In the genomic region with DNA sequence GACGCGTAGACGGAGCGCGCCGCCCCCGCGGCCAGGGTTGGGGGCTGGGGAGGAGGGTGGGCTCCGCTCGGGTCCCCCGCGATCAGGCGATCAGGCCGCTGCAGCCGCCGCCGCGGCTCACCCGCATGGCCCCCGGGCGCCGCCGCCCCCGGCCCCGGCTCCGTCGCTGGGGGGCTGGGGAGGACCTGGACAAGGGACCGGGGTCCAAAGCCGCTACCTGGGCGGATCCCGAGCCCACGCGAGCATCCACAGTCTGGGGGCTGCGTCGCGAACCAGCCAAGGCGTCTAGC, we compare ENCODE assay signal across 8 mouse cellular contexts. TPM values are rescaled to one million over a fixed set of nuclear protein-coding genes. Genes with fewer than 3 reads are reported as not detected.
DNase-seq lines count a peak whose midpoint lies in the region; ATAC-seq and TF ChIP-seq lines count a peak whose summit lies in the region.

No protein-coding gene starts in this region.

- peak overlapping the region; percentile 92 for H3K9ac ChIP-seq in kidney, postnatal 0 days (ENCODE audit: low read depth, low read length)
- H3K9ac ChIP-seq in embryonic facial prominence, embryonic 12.5 days = peak overlapping the region; percentile 49
- H3K9ac ChIP-seq in hindbrain, embryonic 15.5 days = peak overlapping the region; percentile 77
- H3K9ac ChIP-seq in midbrain, embryonic 14.5 days (replicated peaks; ENCODE audit: low read length) = peak overlapping the region; percentile 72

- no peaks in the 10 kb centered on the region for H3K27me3 ChIP-seq in kidney, postnatal 0 days (ENCODE audit: insufficient read depth, low read length)
- peaks cover 72% of the 10 kb centered on the region for H3K27me3 ChIP-seq in embryonic facial prominence, embryonic 12.5 days
- H3K27me3 ChIP-seq in hindbrain, embryonic 15.5 days = peaks cover 24% of the 10 kb centered on the region
- peaks cover 54% of the 10 kb centered on the region for H3K27me3 ChIP-seq in midbrain, embryonic 14.5 days (ENCODE audit: control insufficient read depth, insufficient read depth, low read length)

- TF ChIP-seq CTCF in kidney, postnatal 0 days (IDR thresholded peaks at IDR 0.05; ENCODE audit: low read depth) = no peak

- no peak for ATAC-seq in kidney, postnatal 0 days (replicated peaks; ENCODE audit: low FRiP score, low read depth)
- no peak for ATAC-seq in embryonic facial prominence, embryonic 12.5 days (ENCODE audit: insufficient number of reproducible peaks, insufficient read depth, low FRiP score, low TSS enrichment)
- ATAC-seq in hindbrain, embryonic 15.5 days (ENCODE audit: low FRiP score, low read depth) = no peak
- no peak for ATAC-seq in midbrain, embryonic 14.5 days (ENCODE audit: low FRiP score, low TSS enrichment)

- peak overlapping the region; percentile 60 for H3K4me3 ChIP-seq in kidney, postnatal 0 days (replicated peaks; ENCODE audit: low read depth, low read length)
- H3K4me3 ChIP-seq in embryonic facial prominence, embryonic 12.5 days = peak overlapping the region; percentile 53
- peak overlapping the region; percentile 62 for H3K4me3 ChIP-seq in hindbrain, embryonic 15.5 days
- peak overlapping the region; percentile 62 for H3K4me3 ChIP-seq in midbrain, embryonic 14.5 days (replicated peaks; ENCODE audit: low read depth, low read length)

- DNase-seq in kidney, postnatal 0 days (ENCODE audit: low spot score) = no peak
- DNase-seq in kidney, postnatal 36 days = no peak
- DNase-seq in midbrain, embryonic 14.5 days = no peak
- DNase-seq in Muller cell, postnatal 12 days (ENCODE audit: inconsistent ontology term) = no peak
- no peak for DNase-seq in gastrocnemius, postnatal 14 days
- no peak for DNase-seq in kidney, postnatal 4 days

- H3K4me1 ChIP-seq in kidney, postnatal 0 days (replicated peaks; ENCODE audit: insufficient read depth, low read length) = peaks cover 24% of the 10 kb centered on the region; the same call in 1 of the 2 replicates
- H3K4me1 ChIP-seq in embryonic facial prominence, embryonic 12.5 days = peaks cover 32% of the 10 kb centered on the region
- peaks cover 37% of the 10 kb centered on the region for H3K4me1 ChIP-seq in hindbrain, embryonic 15.5 days (replicated peaks)
- H3K4me1 ChIP-seq in midbrain, embryonic 14.5 days (ENCODE audit: control insufficient read depth, insufficient read depth, low read length) = peaks cover 18% of the 10 kb centered on the region

- peak overlapping the region; percentile 85 for H3K27ac ChIP-seq in kidney, postnatal 0 days
- H3K27ac ChIP-seq in embryonic facial prominence, embryonic 12.5 days = peak overlapping the region; percentile 1; the same call in 1 of the 2 replicates
- peak overlapping the region; percentile 80 for H3K27ac ChIP-seq in hindbrain, embryonic 15.5 days (replicated peaks)
- no peak overlapping the region for H3K27ac ChIP-seq in midbrain, embryonic 14.5 days (replicated peaks; ENCODE audit: low read depth, low read length)

- H3K36me3 ChIP-seq in kidney, postnatal 0 days (ENCODE audit: insufficient read depth, low read length) = no peaks in the 10 kb centered on the region
- H3K36me3 ChIP-seq in embryonic facial prominence, embryonic 12.5 days = no peaks in the 10 kb centered on the region
- H3K36me3 ChIP-seq in hindbrain, embryonic 15.5 days = no peaks in the 10 kb centered on the region
- H3K36me3 ChIP-seq in midbrain, embryonic 14.5 days (ENCODE audit: control insufficient read depth, insufficient read depth, low read length) = no peaks in the 10 kb centered on the region

- H3K4me2 ChIP-seq in kidney, postnatal 0 days (ENCODE audit: low read length) = peak overlapping the region; percentile 74
- peak overlapping the region; percentile 92 for H3K4me2 ChIP-seq in embryonic facial prominence, embryonic 12.5 days (replicated peaks)
- peak overlapping the region; percentile 95 for H3K4me2 ChIP-seq in hindbrain, embryonic 15.5 days
- peak overlapping the region; percentile 90 for H3K4me2 ChIP-seq in midbrain, embryonic 14.5 days (ENCODE audit: low read length)

- under 1% methylated on average over 31 of the region's 37 CpGs for WGBS in kidney, postnatal 0 days
- WGBS in embryonic facial prominence, embryonic 12.5 days = under 1% methylated on average over 37 of the region's 37 CpGs
- 0% methylated on average over 24 of the region's 37 CpGs for WGBS in hindbrain, embryonic 15.5 days
- under 1% methylated on average over 36 of the region's 37 CpGs for WGBS in midbrain, embryonic 14.5 days

- intact Hi-C loops in gastrocnemius, postnatal 14 days (cut with DNase I; ENCODE audit: low total_unique reads) = loop anchor here (5.0 kb wide), 2 partner anchors 48 to 63 kb away; no protein-coding TSS in a partner anchor

- no peaks in the 10 kb centered on the region for H3K9me3 ChIP-seq in kidney, postnatal 0 days (replicated peaks; ENCODE audit: low read length)
- no peaks in the 10 kb centered on the region for H3K9me3 ChIP-seq in embryonic facial prominence, embryonic 12.5 days
- H3K9me3 ChIP-seq in hindbrain, embryonic 15.5 days = no peaks in the 10 kb centered on the region
- no peaks in the 10 kb centered on the region for H3K9me3 ChIP-seq in midbrain, embryonic 14.5 days (ENCODE audit: control insufficient read depth, low read length)

RNA-seq across cellular contexts. Expression of gene Pdgfb, which starts 0.8 kb away (rescaled TPM):
- 6.5 and 6.8 TPM in 2 replicates for polyA plus RNA-seq in kidney, postnatal 0 days (2015; fragmentation: Nextera tagmentation; extraction: Ambion mirVana)
- 3.2 and 3.4 TPM in 2 replicates for polyA plus RNA-seq in embryonic facial prominence, embryonic 12.5 days (2016; fragmentation: Nextera tagmentation; extraction: Ambion mirVana)
- polyA plus RNA-seq in hindbrain, embryonic 15.5 days (2015; fragmentation: Nextera tagmentation; extraction: Ambion mirVana) = 5.7 and 5.8 TPM in 2 replicates
- 4.7 and 5.1 TPM in 2 replicates for polyA plus RNA-seq in midbrain, embryonic 14.5 days (2014; fragmentation: Nextera tagmentation; extraction: Ambion mirVana)
- 10 to 100 TPM; 25.2 to 38.5 TPM for total RNA-seq in gastrocnemius, postnatal 14 days (2021)

RNA-seq across cellular contexts. Expression of gene Cbx7, which starts 43.1 kb away (rescaled TPM):
- 4.5 and 4.6 TPM in 2 replicates for polyA plus RNA-seq in kidney, postnatal 0 days (2015; fragmentation: Nextera tagmentation; extraction: Ambion mirVana)
- polyA plus RNA-seq in embryonic facial prominence, embryonic 12.5 days (2016; fragmentation: Nextera tagmentation; extraction: Ambion mirVana) = 1.9 and 3.2 TPM in 2 replicates
- 4.5 and 4.7 TPM in 2 replicates for polyA plus RNA-seq in hindbrain, embryonic 15.5 days (2015; fragmentation: Nextera tagmentation; extraction: Ambion mirVana)
- polyA plus RNA-seq in midbrain, embryonic 14.5 days (2014; fragmentation: Nextera tagmentation; extraction: Ambion mirVana) = 4.4 TPM in 2 replicates
- 1 to 10 TPM; 3.7 to 4.5 TPM for total RNA-seq in gastrocnemius, postnatal 14 days (2021)
